Mouse (Mus musculus) erythroblast, embryonic 14.5 days (primary cell): ENCODE measurements around the gene Ptges3l.

Experiments
- GATA1 ChIP-seq: IDR thresholded peaks from 2 replicates; pipeline ENCODE4 v1.6.1; 2012; ENCODE audit warnings: low read length, inconsistent platforms, mixed read lengths
- TAL1 ChIP-seq: IDR thresholded peaks from 3 replicates; pipeline ENCODE4 v1.6.1; 2012; ENCODE audit warnings: low read length, inconsistent platforms, mixed read lengths

GRCm38 (mm10) chr11:101457631-101458030 lies 32.5 kb upstream of the Ptges3l start:
- TF ChIP-seq GATA1 (no peak), TAL1 (no peak)
